Mouse (Mus musculus): ENCODE results near the gene Ilf3.

Ilf3 gene

GRCm38 (mm10) chr9:21438219-21438618 lies 70.5 kb downstream of the Ilf3 start:
- DNase-seq (ENCODE audit: low read depth, low spot score), result no peak

- no peak for DNase-seq (ENCODE audit: low read depth, low spot score)
Measured at GRCm38 (mm10) chr9:21439456-21439855, 71.8 kb downstream of the Ilf3 start.

- DNase-seq (ENCODE audit: low read depth, low spot score), result no peak
Measured at GRCm38 (mm10) chr9:21439914-21440313, 72.2 kb downstream of the Ilf3 start.

- DNase-seq (ENCODE audit: low read depth, low spot score), result no peak
Measured at GRCm38 (mm10) chr9:21440387-21440786, 72.7 kb downstream of the Ilf3 start.

- no peak for DNase-seq (ENCODE audit: low read depth, low spot score)
Measured at GRCm38 (mm10) chr9:21443853-21444252, 76.2 kb downstream of the Ilf3 start.

GRCm38 (mm10) chr9:21444574-21444973 lies 76.9 kb downstream of the Ilf3 start:
- DNase-seq (ENCODE audit: low read depth, low spot score), result no peak

- DNase-seq (ENCODE audit: low read depth, low spot score), result no peak
Measured at GRCm38 (mm10) chr9:21445081-21445744, 77.5 kb downstream of the Ilf3 start.

- no peak for DNase-seq (ENCODE audit: low read depth, low spot score)
Measured at GRCm38 (mm10) chr9:21447778-21448177, 80.1 kb downstream of the Ilf3 start.

GRCm38 (mm10) chr9:21449710-21450109 lies 82.0 kb downstream of the Ilf3 start:
- no peak for DNase-seq (ENCODE audit: low read depth, low spot score)

GRCm38 (mm10) chr9:21450270-21450669 lies 82.6 kb downstream of the Ilf3 start:
- DNase-seq (ENCODE audit: low read depth, low spot score), result no peak

GRCm38 (mm10) chr9:21451391-21451790 lies 83.7 kb downstream of the Ilf3 start:
- DNase-seq (ENCODE audit: low read depth, low spot score), result no peak

- no peak for DNase-seq (ENCODE audit: low read depth, low spot score)
Measured at GRCm38 (mm10) chr9:21451870-21452269, 84.2 kb downstream of the Ilf3 start.

GRCm38 (mm10) chr9:21453003-21453402 lies 85.3 kb downstream of the Ilf3 start:
- DNase-seq (ENCODE audit: low read depth, low spot score), result no peak

GRCm38 (mm10) chr9:21453459-21453858 lies 85.8 kb downstream of the Ilf3 start:
- no peak for DNase-seq (ENCODE audit: low read depth, low spot score)

- DNase-seq (ENCODE audit: low read depth, low spot score), result no peak
Measured at GRCm38 (mm10) chr9:21454556-21454955, 86.9 kb downstream of the Ilf3 start.
